Mouse (Mus musculus) heart, adult 2 months (tissue): ENCODE measurements at regions not wholly inside any gene's neighbourhood (a gene's known extent, or its start where the extent isn't known, plus 50 kb on each side); places are given as distances from the start of the nearest gene placed in this dataset.
"Not testable (repeated sequence)": the region's sequence is repeated elsewhere in the genome, so short reads cannot be mapped to it uniquely, and the experiment has no call there.

Source experiments
- DNase-seq, 2 experiments: peaks; one replicate each; pipeline ENCODE4 v3.0.0; 2021
- H3K27ac ChIP-seq: fragments of 200-600 bp; 2 replicates; pipeline ENCODE4 v1.8.1; 2022
- H3K27me3 ChIP-seq: fragments of 200-500 bp; 2 replicates; pipeline ENCODE4 v1.6.1; 2012; ENCODE audit warnings: mild to moderate bottlenecking, low read length, inconsistent platforms, mixed read lengths; ENCODE audit not compliant: control insufficient read depth, insufficient read depth
- H3K36me3 ChIP-seq: fragments of 200-500 bp; 2 replicates; pipeline ENCODE4 v1.6.1; 2012; ENCODE audit warnings: low read length, inconsistent platforms; ENCODE audit not compliant: control insufficient read depth, insufficient read depth
- H3K4me1 ChIP-seq: fragments of 200-500 bp; 2 replicates; pipeline ENCODE4 v1.6.1; 2011; ENCODE audit warnings: low read length; ENCODE audit not compliant: control insufficient read depth, insufficient read depth
- H3K4me3 ChIP-seq: fragments of 200-600 bp; 2 replicates; pipeline ENCODE4 v1.8.1; 2022
- H3K79me2 ChIP-seq: fragments of 200-500 bp; replicated peaks from 2 replicates; pipeline ENCODE4 v1.6.1; 2012; ENCODE audit warnings: mild to moderate bottlenecking, inconsistent platforms, low read length, moderate library complexity, mixed read lengths; ENCODE audit not compliant: control insufficient read depth, insufficient read depth
- H3K9ac ChIP-seq: fragments of 200-500 bp; 2 replicates; pipeline ENCODE4 v1.6.1; 2012; ENCODE audit warnings: low read depth, mild to moderate bottlenecking, control low read depth, inconsistent platforms, low read length, mixed read lengths
- CTCF ChIP-seq: fragments of 200-600 bp; IDR thresholded peaks from 2 replicates; pipeline ENCODE4 v1.8.1; 2022; ENCODE audit warnings: antibody characterized with exemption, mild to moderate bottlenecking, moderate library complexity
- EP300 ChIP-seq: fragments of 200-500 bp; IDR thresholded peaks from 2 replicates; pipeline ENCODE4 v1.6.1; 2011; ENCODE audit warnings: low read depth, low read length, control low read depth; ENCODE audit not compliant: insufficient read depth
- POLR2A ChIP-seq: fragments of 200-500 bp; IDR thresholded peaks from 2 replicates; pipeline ENCODE4 v1.6.1; 2011; ENCODE audit warnings: mild to moderate bottlenecking, low read depth, low read length, control low read depth; ENCODE audit not compliant: insufficient read depth
- WGBS: fragments of 180-500 bp; shearing (Covaris S2); methylation state at CpG from one replicate; pipeline ENCODE4 v1.1.7; 2018; 5-methylcytosine and 5-hydroxymethylcytosine counted together
- intact Hi-C: fragments of 180-260 bp; cut with DNase I; formaldehyde crosslinking; loops from one replicate; pipeline ENCODE4 v1.15.1; 2025

- Histone ChIP-seq H3K4me1 (no peaks in the 10 kb centered on the region), H3K79me2 (no peaks in the 10 kb centered on the region), H3K27me3 (no peaks in the 10 kb centered on the region), H3K9ac (no peak overlapping the region), H3K36me3 (no peaks in the 10 kb centered on the region), H3K4me3 (no peak overlapping the region), H3K27ac (no peak overlapping the region)
- no peak for DNase-seq
- WGBS = 89% methylated on average over 9 of the region's 9 CpGs
- TF ChIP-seq POLR2A = no peak
- no peak for TF ChIP-seq EP300
- TF ChIP-seq CTCF = no peak
- intact Hi-C loops = no loop called here
Observed at GRCm38 (mm10) chr3:39857214-39857839, 673.8 kb upstream of the Intu start.

- H3K4me3 ChIP-seq, H3K27ac ChIP-seq, intact Hi-C loops, H3K79me2 ChIP-seq, H3K4me1 ChIP-seq, H3K36me3 ChIP-seq, H3K9ac ChIP-seq, DNase-seq, H3K27me3 ChIP-seq: not testable (repeated sequence)
- 56% methylated on average over 1 of the region's 1 CpGs for WGBS
Observed at GRCm38 (mm10) chr3:39876046-39876445, 655.0 kb upstream of the Intu start.

- no peaks in the 10 kb centered on the region for H3K36me3 ChIP-seq
- 82% methylated on average over 4 of the region's 4 CpGs for WGBS
- H3K4me3 ChIP-seq = no peak overlapping the region
- H3K79me2 ChIP-seq = no peaks in the 10 kb centered on the region
- H3K27me3 ChIP-seq = no peaks in the 10 kb centered on the region
- H3K27ac ChIP-seq = no peak overlapping the region
- TF ChIP-seq POLR2A (no peak), CTCF (no peak), EP300 (no peak)
- DNase-seq = no peak
- no peak overlapping the region for H3K9ac ChIP-seq
- intact Hi-C loops = no loop called here
- H3K4me1 ChIP-seq = no peaks in the 10 kb centered on the region; the same call in 1 of the 2 replicates
Observed at GRCm38 (mm10) chr3:39884370-39884769, 646.7 kb upstream of the Intu start.

- no peak for DNase-seq
- Histone ChIP-seq H3K27ac (no peak overlapping the region), H3K27me3 (no peaks in the 10 kb centered on the region), H3K79me2 (no peaks in the 10 kb centered on the region), H3K4me3 (no peak overlapping the region), H3K36me3 (no peaks in the 10 kb centered on the region), H3K9ac (no peak overlapping the region), H3K4me1 (no peaks in the 10 kb centered on the region; the same call in 1 of the 2 replicates)
- WGBS = 66% methylated on average over 5 of the region's 5 CpGs
- intact Hi-C loops = no loop called here
- no peak for TF ChIP-seq CTCF
- TF ChIP-seq EP300 = no peak
- TF ChIP-seq POLR2A = no peak
Observed at GRCm38 (mm10) chr3:39888376-39888775, 642.7 kb upstream of the Intu start.

GRCm38 (mm10) chr3:39889222-39889621 is 641.9 kb upstream of the Intu start:
- WGBS = 98% methylated on average over 2 of the region's 2 CpGs
- no peaks in the 10 kb centered on the region for H3K79me2 ChIP-seq
- TF ChIP-seq CTCF (no peak), POLR2A (no peak), EP300 (no peak)
- no peaks in the 10 kb centered on the region for H3K27me3 ChIP-seq
- no peaks in the 10 kb centered on the region; the same call in 1 of the 2 replicates for H3K4me1 ChIP-seq
- H3K36me3 ChIP-seq = no peaks in the 10 kb centered on the region
- intact Hi-C loops = no loop called here
- H3K27ac ChIP-seq = no peak overlapping the region
- H3K9ac ChIP-seq = no peak overlapping the region
- H3K4me3 ChIP-seq = no peak overlapping the region
- DNase-seq = no peak

- WGBS = 9% methylated on average over 5 of the region's 5 CpGs
- no peaks in the 10 kb centered on the region for H3K79me2 ChIP-seq
- peak in 1 of 2 experiments; percentile 37 for DNase-seq
- no peaks in the 10 kb centered on the region for H3K36me3 ChIP-seq
- H3K4me3 ChIP-seq = no peak overlapping the region
- no peaks in the 10 kb centered on the region for H3K4me1 ChIP-seq
- intact Hi-C loops = no loop called here
- TF ChIP-seq CTCF (no peak), POLR2A (no peak), EP300 (no peak)
- no peaks in the 10 kb centered on the region for H3K27me3 ChIP-seq
- no peak overlapping the region for H3K9ac ChIP-seq
- H3K27ac ChIP-seq = no peak overlapping the region
Observed at GRCm38 (mm10) chr3:39898961-39899360, 632.1 kb upstream of the Intu start.
